In genomic region chr11:60301588-60302208, GRCm38 (mm10) we compare ENCODE assay signal across 8 mouse cellular contexts. TPM values are rescaled to one million over a fixed set of nuclear protein-coding genes. Genes with fewer than 3 reads are reported as not detected.
A peak's percentile ranks its signal among the peaks of the same experiment; 100 is the strongest.
DNase-seq lines count a peak whose midpoint lies in the region; ATAC-seq lines count a peak whose summit lies in the region.

No protein-coding gene starts in this region.

- 13% methylated on average over 5 of the region's 5 CpGs for whole genome bisulfite sequencing in forebrain, embryonic 13.5 days
- WGBS in limb, embryonic 13.5 days, result 44% methylated on average over 5 of the region's 5 CpGs
- 55% methylated on average over 5 of the region's 5 CpGs for WGBS in stomach, embryonic 14.5 days

- peaks cover 61% of the 10 kb centered on the region for H3K4me1 ChIP-seq in megakaryocyte, embryonic 14.5 days
- peaks cover 58% of the 10 kb centered on the region for H3K4me1 ChIP-seq in forebrain, embryonic 13.5 days
- peaks cover 37% of the 10 kb centered on the region for H3K4me1 ChIP-seq in limb, embryonic 13.5 days
- 0 out of 2 replicates have a peak, but pooled peaks cover 4% of the 10 kb centered on the region for H3K4me1 ChIP-seq in stomach, embryonic 14.5 days (ENCODE audit: control insufficient read depth, insufficient read depth, low read length)

- H3K9ac ChIP-seq in forebrain, embryonic 13.5 days, result peak overlapping the region; percentile 56
- H3K9ac ChIP-seq in limb, embryonic 13.5 days, result peak overlapping the region; percentile 32; the same call in 1 of the 2 replicates
- H3K9ac ChIP-seq in stomach, embryonic 14.5 days (replicated peaks; ENCODE audit: low read depth, low read length), result no peak overlapping the region

- no peaks in the 10 kb centered on the region for H3K9me3 ChIP-seq in megakaryocyte, embryonic 14.5 days
- H3K9me3 ChIP-seq in forebrain, embryonic 13.5 days (replicated peaks), result no peaks in the 10 kb centered on the region
- H3K9me3 ChIP-seq in limb, embryonic 13.5 days, result no peaks in the 10 kb centered on the region
- no peaks in the 10 kb centered on the region for H3K9me3 ChIP-seq in stomach, embryonic 14.5 days (ENCODE audit: control insufficient read depth, low read depth, low read length)

- ATAC-seq in megakaryocyte, adult 5-6 weeks (ENCODE audit: poor library complexity, severe bottlenecking), result no peak
- peak; percentile 27; the same call in 1 of the 2 replicates for ATAC-seq in forebrain, embryonic 13.5 days
- ATAC-seq in limb, embryonic 13.5 days (ENCODE audit: low FRiP score, low read depth), result no peak
- no peak for ATAC-seq in stomach, embryonic 14.5 days (ENCODE audit: insufficient number of reproducible peaks, insufficient read depth, low FRiP score, low read depth)

- no peak for DNase-seq in urinary bladder, postnatal 36 days (ENCODE audit: low spot score in 2 of 2)
- no peak for DNase-seq in right cerebral cortex, postnatal 4 days
- DNase-seq in ovary, postnatal 10 days (ENCODE audit: low spot score), result no peak

- H3K27ac ChIP-seq in forebrain, embryonic 13.5 days, result peak overlapping the region; percentile 89
- H3K27ac ChIP-seq in limb, embryonic 13.5 days, result peak overlapping the region; percentile 61
- H3K27ac ChIP-seq in stomach, embryonic 14.5 days (ENCODE audit: low read length), result peak overlapping the region; percentile 46

- no peak overlapping the region for H3K4me2 ChIP-seq in forebrain, embryonic 13.5 days
- H3K4me2 ChIP-seq in limb, embryonic 13.5 days (replicated peaks), result no peak overlapping the region
- no peak overlapping the region for H3K4me2 ChIP-seq in stomach, embryonic 14.5 days (replicated peaks; ENCODE audit: low read depth, low read length)

- H3K4me3 ChIP-seq in megakaryocyte, embryonic 14.5 days (replicated peaks), result peak overlapping the region; percentile 7
- no peak overlapping the region for H3K4me3 ChIP-seq in forebrain, embryonic 13.5 days
- H3K4me3 ChIP-seq in limb, embryonic 13.5 days, result no peak overlapping the region
- no peak overlapping the region for H3K4me3 ChIP-seq in stomach, embryonic 14.5 days (ENCODE audit: low read depth, low read length)

- H3K27me3 ChIP-seq in megakaryocyte, embryonic 14.5 days (replicated peaks), result no peaks in the 10 kb centered on the region
- H3K27me3 ChIP-seq in forebrain, embryonic 13.5 days, result no peaks in the 10 kb centered on the region
- H3K27me3 ChIP-seq in limb, embryonic 13.5 days, result no peaks in the 10 kb centered on the region
- no peaks in the 10 kb centered on the region for H3K27me3 ChIP-seq in stomach, embryonic 14.5 days (ENCODE audit: control insufficient read depth, insufficient read depth, low read length)

- H3K36me3 ChIP-seq in megakaryocyte, embryonic 14.5 days (replicated peaks; ENCODE audit: low read length), result peaks cover 2% of the 10 kb centered on the region
- no peaks in the 10 kb centered on the region for H3K36me3 ChIP-seq in forebrain, embryonic 13.5 days (ENCODE audit: poor library complexity, severe bottlenecking)
- H3K36me3 ChIP-seq in limb, embryonic 13.5 days, result no peaks in the 10 kb centered on the region
- H3K36me3 ChIP-seq in stomach, embryonic 14.5 days (ENCODE audit: control insufficient read depth, insufficient read depth, low read length), result no peaks in the 10 kb centered on the region

RNA-seq across cellular contexts. Expression of gene Tom1l2, which starts 51.0 kb away (rescaled TPM):
- 9.4 and 30.4 TPM in 2 replicates for polyA plus RNA-seq in megakaryocyte, embryonic 14.5 days (2012; ENCODE audit: insufficient read depth, low replicate concordance)
- total RNA-seq in megakaryocyte, adult 5-6 weeks (2015), result 6.0 and 6.3 TPM in 2 replicates
- 4.3 and 6.1 TPM in 2 replicates for total RNA-seq in megakaryocyte, adult 5-6 weeks (2017)
- 29.7 and 35.3 TPM in 2 replicates for polyA plus RNA-seq in forebrain, embryonic 13.5 days (2015; fragmentation: Nextera tagmentation; extraction: Ambion mirVana)
- polyA plus RNA-seq in limb, embryonic 13.5 days (2015; fragmentation: Nextera tagmentation; extraction: Ambion mirVana), result 26.4 and 27.9 TPM in 2 replicates
- polyA plus RNA-seq in stomach, embryonic 14.5 days (2014; fragmentation: Nextera tagmentation; extraction: Ambion mirVana), result 22.2 and 22.7 TPM in 2 replicates

RNA-seq across cellular contexts. Expression of gene Drc3, which starts 51.4 kb away (rescaled TPM):
- polyA plus RNA-seq in megakaryocyte, embryonic 14.5 days (2012; ENCODE audit: insufficient read depth, low replicate concordance), result not detected in 2 replicates
- 0.16 TPM in 1 of 2 replicates, not detected in the other for total RNA-seq in megakaryocyte, adult 5-6 weeks (2015)
- total RNA-seq in megakaryocyte, adult 5-6 weeks (2017), result 0.11 and 0.98 TPM in 2 replicates
- 3.1 and 5.8 TPM in 2 replicates for polyA plus RNA-seq in forebrain, embryonic 13.5 days (2015; fragmentation: Nextera tagmentation; extraction: Ambion mirVana)
- polyA plus RNA-seq in limb, embryonic 13.5 days (2015; fragmentation: Nextera tagmentation; extraction: Ambion mirVana), result 1.0 and 1.5 TPM in 2 replicates
- polyA plus RNA-seq in stomach, embryonic 14.5 days (2014; fragmentation: Nextera tagmentation; extraction: Ambion mirVana), result 0.98 and 1.8 TPM in 2 replicates
